9 mouse cellular contexts compared by ENCODE assay signal in genomic region chr11:105345284-105345683, GRCm38 (mm10). TPM values are rescaled to one million over a fixed set of nuclear protein-coding genes. Genes with fewer than 3 reads are reported as not detected.
DNase-seq lines count a peak whose midpoint lies in the region; ATAC-seq and TF ChIP-seq lines count a peak whose summit lies in the region.
"Had no signal": no experiment of that assay in that cellular context is flagged by ENCODE, and none has a peak within 500 bp of the region (broad histone marks: within the 10 kb centered on the region; RNA-seq: fewer than 3 reads in every experiment).

No protein-coding gene starts in this region.

- no peaks in the 10 kb centered on the region for H3K4me1 ChIP-seq in hindbrain, embryonic 11.5 days (replicated peaks; ENCODE audit: control insufficient read depth, insufficient read depth, low read length)
- H3K4me1 ChIP-seq in hindbrain, embryonic 13.5 days (replicated peaks), result 0 out of 2 replicates have a peak, but pooled peaks cover 4% of the 10 kb centered on the region
- H3K4me1 ChIP-seq in liver, postnatal 0 days (ENCODE audit: insufficient read depth), result peaks cover 9% of the 10 kb centered on the region; the same call in 1 of the 2 replicates
- H3K4me1 ChIP-seq in heart, embryonic 11.5 days (ENCODE audit: control insufficient read depth, insufficient read depth, low read length), result peaks cover 4% of the 10 kb centered on the region; the same call in 1 of the 2 replicates

- 90% methylated on average over 2 of the region's 2 CpGs for WGBS in hindbrain, embryonic 11.5 days
- 82% methylated on average over 2 of the region's 2 CpGs for WGBS in hindbrain, embryonic 13.5 days
- 85% methylated on average over 2 of the region's 2 CpGs for WGBS in liver, postnatal 0 days (ENCODE audit: insufficient replicate concordance)
- WGBS in heart, embryonic 11.5 days (ENCODE audit: insufficient replicate concordance), result 60% methylated on average over 2 of the region's 2 CpGs

- peak; percentile 50 for DNase-seq in hindbrain, embryonic 11.5 days (ENCODE audit: low spot score)
- DNase-seq in B cell, adult 2 months, result peak; percentile 33 to 37
- peak; percentile 79 for DNase-seq in NIH3T3 (ENCODE audit: low read depth)
- DNase-seq in liver, postnatal 0 days, result no peak
- DNase-seq in right cerebral cortex, postnatal 36 days (ENCODE audit: low spot score in 2 of 2), result no peak
- DNase-seq in frontal cortex, postnatal 14 days (ENCODE audit: low spot score in 2 of 2), result no peak

- no peaks in the 10 kb centered on the region for H3K36me3 ChIP-seq in hindbrain, embryonic 11.5 days (ENCODE audit: control insufficient read depth, insufficient read depth, low read length)
- H3K36me3 ChIP-seq in hindbrain, embryonic 13.5 days, result peaks cover 3% of the 10 kb centered on the region; the same call in 1 of the 2 replicates
- no peaks in the 10 kb centered on the region for H3K36me3 ChIP-seq in liver, postnatal 0 days (replicated peaks; ENCODE audit: insufficient read depth, low read length)
- H3K36me3 ChIP-seq in heart, embryonic 11.5 days (ENCODE audit: control insufficient read depth, insufficient read depth, low read length), result peaks cover 6% of the 10 kb centered on the region; the same call in 1 of the 2 replicates

- H3K27ac ChIP-seq in hindbrain, embryonic 11.5 days (ENCODE audit: low read depth, low read length), result no peak overlapping the region
- no peak overlapping the region for H3K27ac ChIP-seq in hindbrain, embryonic 13.5 days
- no peak overlapping the region for H3K27ac ChIP-seq in liver, postnatal 0 days (ENCODE audit: low read depth)
- no peak overlapping the region for H3K27ac ChIP-seq in heart, embryonic 11.5 days (ENCODE audit: low read depth, low read length)
- H3K27ac ChIP-seq: limb, embryonic 15.5 days had no signal

- no peaks in the 10 kb centered on the region for H3K27me3 ChIP-seq in hindbrain, embryonic 11.5 days (ENCODE audit: control insufficient read depth, insufficient read depth, low read length)
- no peaks in the 10 kb centered on the region for H3K27me3 ChIP-seq in hindbrain, embryonic 13.5 days
- H3K27me3 ChIP-seq in liver, postnatal 0 days (ENCODE audit: insufficient read depth, low read length), result no peaks in the 10 kb centered on the region
- H3K27me3 ChIP-seq in heart, embryonic 11.5 days (ENCODE audit: control insufficient read depth, insufficient read depth, low read length), result no peaks in the 10 kb centered on the region
- H3K27me3 ChIP-seq: limb, embryonic 15.5 days had no signal

- TF ChIP-seq CTCF in liver, postnatal 0 days (IDR thresholded peaks at IDR 0.05; ENCODE audit: low read depth), result peak; percentile 71

- no peak overlapping the region for H3K4me2 ChIP-seq in hindbrain, embryonic 11.5 days (replicated peaks; ENCODE audit: low read depth, low read length)
- H3K4me2 ChIP-seq in hindbrain, embryonic 13.5 days, result no peak overlapping the region
- no peak overlapping the region for H3K4me2 ChIP-seq in liver, postnatal 0 days (ENCODE audit: low read depth, low read length)
- no peak overlapping the region for H3K4me2 ChIP-seq in heart, embryonic 11.5 days
- H3K4me2 ChIP-seq: limb, embryonic 15.5 days had no signal

- TF ChIP-seq EP300 in liver, postnatal 0 days (IDR thresholded peaks at IDR 0.05; ENCODE audit: low read depth), result no peak

- H3K9me3 ChIP-seq in hindbrain, embryonic 11.5 days (ENCODE audit: control insufficient read depth, low read length), result no peaks in the 10 kb centered on the region
- H3K9me3 ChIP-seq in hindbrain, embryonic 13.5 days, result no peaks in the 10 kb centered on the region
- H3K9me3 ChIP-seq in liver, postnatal 0 days (ENCODE audit: low read length), result no peaks in the 10 kb centered on the region
- H3K9me3 ChIP-seq in heart, embryonic 11.5 days (replicated peaks; ENCODE audit: control insufficient read depth, low read length), result no peaks in the 10 kb centered on the region
- H3K9me3 ChIP-seq: limb, embryonic 15.5 days had no signal

- no peak overlapping the region for H3K9ac ChIP-seq in hindbrain, embryonic 11.5 days (ENCODE audit: low read depth, low read length)
- no peak overlapping the region for H3K9ac ChIP-seq in hindbrain, embryonic 13.5 days
- H3K9ac ChIP-seq in liver, postnatal 0 days (replicated peaks), result no peak overlapping the region
- H3K9ac ChIP-seq in heart, embryonic 11.5 days (ENCODE audit: low read depth, low read length), result no peak overlapping the region
- H3K9ac ChIP-seq: limb, embryonic 15.5 days had no signal

- no peak for ATAC-seq in hindbrain, embryonic 11.5 days (ENCODE audit: low FRiP score)
- ATAC-seq in hindbrain, embryonic 13.5 days (ENCODE audit: low FRiP score), result no peak
- ATAC-seq in liver, postnatal 0 days, result no peak
- ATAC-seq in heart, embryonic 11.5 days (replicated peaks; ENCODE audit: insufficient number of reproducible peaks, low FRiP score, low TSS enrichment), result no peak

- H3K4me3 ChIP-seq in hindbrain, embryonic 11.5 days (ENCODE audit: low read depth, low read length), result no peak overlapping the region
- H3K4me3 ChIP-seq in hindbrain, embryonic 13.5 days, result no peak overlapping the region
- no peak overlapping the region for H3K4me3 ChIP-seq in liver, postnatal 0 days (ENCODE audit: low read depth, low read length)
- no peak overlapping the region for H3K4me3 ChIP-seq in heart, embryonic 11.5 days (ENCODE audit: low read depth, low read length)
- H3K4me3 ChIP-seq: limb, embryonic 15.5 days had no signal

RNA-seq across cellular contexts. Expression of gene Mrc2, which starts 52.8 kb away (rescaled TPM):
- polyA plus RNA-seq in hindbrain, embryonic 11.5 days (2014; fragmentation: Nextera tagmentation; extraction: Ambion mirVana), result 6.6 and 7.2 TPM in 2 replicates
- polyA plus RNA-seq in hindbrain, embryonic 13.5 days (2015; fragmentation: Nextera tagmentation; extraction: Ambion mirVana), result 5.3 and 5.5 TPM in 2 replicates
- 0.25 and 0.32 TPM in 2 replicates for polyA plus RNA-seq in liver, postnatal 0 days (2015; fragmentation: Nextera tagmentation; extraction: Ambion mirVana)
- polyA plus RNA-seq in heart, embryonic 11.5 days (2014; fragmentation: Nextera tagmentation; extraction: Ambion mirVana), result 5.1 and 6.7 TPM in 2 replicates

Comparison
In these comparisons a context has a peak if more than half of its experiments do, and no peak if none do; other contexts are left out.
1. DNase-seq: peak in hindbrain, embryonic 11.5 days (single experiment), B cell, adult 2 months (2 of 2) and NIH3T3 (single experiment); none in liver, postnatal 0 days (single experiment), right cerebral cortex, postnatal 36 days (0 of 2) and frontal cortex, postnatal 14 days (0 of 2).